Mouse (Mus musculus) telencephalon, adult 2 months (tissue): ENCODE data around the gene Irx3.

Source experiments
- DNase-seq: peaks from one replicate; pipeline ENCODE4 v3.0.0-alpha.2; 2011; ENCODE audit warnings: low read depth, low spot score

Gene Irx3

GRCm38 (mm10) chr8:91801241-91801811, 541 bp downstream of the Irx3 start:
- DNase-seq: no peak

- DNase-seq: no peak
Measured at GRCm38 (mm10) chr8:91800523-91801240, 1.2 kb downstream of the Irx3 start.

DNA sequence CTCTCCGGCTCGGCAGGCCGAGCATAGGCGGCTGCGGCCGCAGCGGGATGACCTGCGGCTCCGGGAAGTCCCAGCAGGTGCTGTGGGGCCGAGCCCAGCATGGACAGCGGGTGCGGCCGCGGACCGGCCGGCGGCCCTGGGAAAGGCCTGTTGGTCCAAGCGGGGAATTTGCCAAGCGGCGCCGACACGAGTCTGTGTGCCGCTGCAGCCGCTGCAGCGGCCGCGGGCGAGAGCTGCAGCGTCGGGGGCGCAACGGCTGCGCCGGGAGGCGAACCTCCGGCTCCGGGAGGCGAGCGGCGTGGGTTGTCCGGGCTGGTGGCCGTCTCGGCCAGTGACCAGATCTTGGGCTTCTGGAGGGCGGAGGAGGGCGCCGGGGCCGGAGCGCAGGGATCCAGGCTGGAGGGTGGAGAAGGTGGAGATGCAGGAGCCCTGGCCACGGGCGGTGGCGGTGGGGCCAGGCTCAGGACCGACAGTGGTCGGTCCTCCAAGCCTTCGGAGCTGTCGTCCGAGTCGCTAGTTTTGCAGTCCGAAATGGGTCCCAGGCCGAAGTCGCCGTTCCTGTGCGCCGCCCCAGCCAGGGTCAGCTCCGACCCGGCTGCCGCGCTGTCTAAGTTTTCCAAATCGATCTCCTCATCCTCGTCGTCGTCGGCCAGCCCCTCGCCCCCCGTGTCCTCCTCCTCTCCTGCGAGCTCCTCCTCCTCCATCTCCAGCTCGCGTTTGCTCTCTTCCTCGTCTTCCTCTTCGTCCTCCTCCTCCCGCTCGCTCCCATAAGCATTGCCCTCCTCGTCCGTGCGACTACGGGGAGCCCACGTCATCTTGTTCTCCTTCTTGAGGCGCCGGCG, 2.0 kb downstream of the Irx3 start:
- DNase-seq: no peak

DNA sequence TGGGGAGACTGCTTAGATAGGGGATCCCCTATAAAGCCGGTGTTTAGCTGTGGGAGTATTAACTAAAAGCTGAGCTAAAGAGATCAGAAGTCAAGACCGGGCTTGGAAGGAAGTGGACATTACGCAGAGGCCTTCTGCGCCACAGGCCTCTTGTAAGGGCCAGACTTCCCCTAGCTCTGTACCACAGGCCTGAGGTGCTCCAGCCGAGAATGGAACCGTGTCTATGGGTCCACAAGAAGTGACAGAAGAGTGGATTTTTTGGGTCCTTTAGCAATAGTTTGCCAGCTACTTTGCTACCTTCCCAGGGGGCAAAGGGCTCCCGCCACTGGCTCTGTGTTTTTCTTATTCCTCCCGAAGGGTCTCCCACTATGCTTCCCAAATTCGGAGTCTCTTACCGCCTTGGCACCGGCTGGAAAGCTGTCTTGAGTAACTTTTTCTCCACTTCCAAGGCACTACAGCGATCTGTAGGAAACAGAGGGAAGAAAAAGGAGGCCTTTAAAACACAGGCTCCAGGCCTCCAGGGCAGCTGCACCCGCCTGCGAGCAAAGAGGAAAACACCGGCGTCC, 2.8 kb downstream of the Irx3 start:
- DNase-seq: no peak

GRCm38 (mm10) chr8:91797626-91798271, 4.1 kb downstream of the Irx3 start:
- DNase-seq: no peak

- no peak for DNase-seq
Measured at GRCm38 (mm10) chr8:91793846-91794245, 8.0 kb downstream of the Irx3 start.

DNA sequence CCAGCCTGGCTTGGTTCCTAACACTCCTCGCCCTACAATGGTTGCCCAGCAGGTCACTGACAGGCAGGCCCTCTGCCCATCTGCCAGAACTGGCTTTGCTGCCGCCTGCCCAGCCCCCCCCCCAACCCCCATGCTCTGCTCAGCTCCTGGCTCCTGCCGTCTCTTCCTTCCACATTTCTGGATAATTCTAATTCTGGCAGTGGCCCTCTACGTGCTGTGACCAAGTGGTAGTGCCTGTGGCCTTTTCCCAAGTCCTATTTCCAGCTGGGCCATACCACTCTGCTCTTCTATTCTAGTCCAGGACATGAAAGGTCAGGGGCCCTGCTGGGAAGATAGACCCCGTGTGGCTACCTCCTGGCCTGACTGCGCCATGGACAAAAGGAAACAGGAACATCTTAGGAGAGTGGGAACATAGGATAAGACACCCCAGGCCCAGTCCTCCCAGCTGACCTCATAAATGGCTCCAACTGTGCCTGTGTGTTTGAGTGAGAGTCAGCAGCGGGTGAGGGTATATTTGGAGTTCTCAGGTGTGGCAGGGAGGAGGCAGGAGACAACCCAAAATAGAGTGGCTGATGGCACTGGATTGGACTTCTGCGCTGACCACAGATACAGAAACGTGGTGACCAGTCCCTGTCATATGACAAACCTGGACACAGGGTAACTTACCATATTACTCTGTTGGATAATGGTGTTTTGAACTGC, 14.5 kb downstream of the Irx3 start:
- DNase-seq: no peak

DNA sequence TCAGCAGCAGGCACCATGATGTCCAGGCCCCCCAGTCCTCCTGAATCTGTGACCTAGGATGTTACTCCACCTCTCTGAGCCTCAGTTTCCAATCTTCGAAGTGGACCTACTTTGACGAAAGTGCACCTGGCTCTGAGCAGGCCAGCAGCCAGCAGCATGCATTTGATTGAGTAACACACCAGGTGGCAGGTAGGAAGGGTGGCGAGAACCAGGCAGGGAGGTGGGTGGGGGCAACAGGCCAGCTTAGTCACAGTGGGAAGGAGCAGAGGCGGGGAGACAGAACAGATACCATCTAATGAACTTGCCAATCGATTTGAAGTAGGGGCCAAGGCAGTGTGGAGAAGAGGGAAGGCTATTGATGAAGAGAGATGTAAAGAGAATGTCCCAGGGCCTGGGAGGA, 18.9 kb downstream of the Irx3 start:
- DNase-seq: no peak

DNA sequence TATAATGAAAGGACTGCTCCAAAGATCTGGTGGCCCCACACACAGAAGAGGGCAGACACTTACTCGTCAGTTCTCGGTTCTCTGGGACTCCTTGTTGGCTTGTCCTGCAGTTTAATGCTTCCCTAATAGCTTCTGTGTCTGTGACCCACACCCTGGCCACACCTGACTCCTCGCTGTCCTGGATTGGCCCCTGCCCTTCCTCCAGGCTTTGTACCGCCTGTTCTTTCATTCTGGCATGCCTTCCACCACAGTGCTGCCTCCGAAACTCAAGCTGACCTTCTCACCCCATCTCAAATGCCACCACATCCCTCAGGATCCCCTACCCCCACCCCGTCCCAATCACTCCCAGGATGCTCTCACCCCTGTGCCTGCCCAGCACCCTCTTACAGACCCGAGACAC, 19.7 kb downstream of the Irx3 start:
- DNase-seq: no peak

- no peak for DNase-seq
Measured at GRCm38 (mm10) chr8:91780648-91781047, 21.2 kb downstream of the Irx3 start.

GRCm38 (mm10) chr8:91768857-91769256, 33.0 kb downstream of the Irx3 start:
- DNase-seq: no peak

DNA sequence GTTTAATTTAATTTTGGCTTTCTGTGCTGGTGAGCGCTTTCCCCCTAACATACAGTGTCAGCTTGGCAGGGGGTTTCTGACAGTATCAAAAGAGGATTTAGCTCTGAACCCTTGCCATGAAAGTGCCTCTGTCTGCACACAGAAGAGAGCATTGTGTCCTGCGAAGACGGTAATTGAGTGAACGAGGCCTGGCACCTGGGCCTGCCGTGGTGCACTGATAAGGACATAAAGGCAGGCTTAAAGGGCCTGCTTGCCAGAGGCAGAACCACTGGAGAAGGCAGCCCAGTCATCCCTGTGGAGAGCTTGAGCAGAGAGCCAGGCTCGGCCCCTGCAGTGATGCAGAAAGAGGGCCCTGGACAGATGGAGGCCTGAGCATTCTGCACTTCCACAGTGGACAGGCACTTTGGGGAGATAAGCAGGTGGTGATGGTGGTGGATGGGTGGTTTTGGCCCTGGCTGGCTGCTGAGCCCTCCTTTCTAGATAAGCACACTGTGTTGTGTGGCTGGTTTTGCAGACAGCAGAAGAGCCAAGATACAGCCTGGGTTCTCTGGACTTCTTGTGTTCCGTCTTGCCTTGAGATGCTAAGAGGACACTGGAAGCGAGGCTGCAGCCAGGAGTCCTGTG, 36.3 kb downstream of the Irx3 start:
- no peak for DNase-seq

DNA sequence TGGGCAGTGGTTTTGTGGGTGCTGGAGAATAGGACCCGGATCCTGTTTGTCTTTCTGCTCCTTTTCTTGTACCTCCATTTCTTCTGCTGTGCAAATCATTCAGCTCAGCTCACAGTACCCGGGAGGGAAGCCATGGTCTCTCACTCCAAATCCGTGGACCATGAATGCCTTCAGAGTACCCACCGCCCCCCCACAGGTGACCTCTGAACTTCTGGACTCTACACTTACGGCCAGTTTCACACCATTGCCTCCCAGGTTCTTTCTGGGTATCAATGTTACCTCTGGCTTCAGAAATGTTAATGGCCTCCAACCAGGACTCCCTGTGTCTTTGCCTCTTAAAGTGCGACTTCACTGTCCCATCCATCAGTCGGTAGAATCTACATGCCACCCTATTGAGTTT, 46.3 kb downstream of the Irx3 start:
- no peak for DNase-seq

GRCm38 (mm10) chr8:91755062-91755461, 46.8 kb downstream of the Irx3 start:
- DNase-seq: no peak

- DNase-seq: no peak
Measured at GRCm38 (mm10) chr8:91750794-91751125, 51.1 kb downstream of the Irx3 start.

DNA sequence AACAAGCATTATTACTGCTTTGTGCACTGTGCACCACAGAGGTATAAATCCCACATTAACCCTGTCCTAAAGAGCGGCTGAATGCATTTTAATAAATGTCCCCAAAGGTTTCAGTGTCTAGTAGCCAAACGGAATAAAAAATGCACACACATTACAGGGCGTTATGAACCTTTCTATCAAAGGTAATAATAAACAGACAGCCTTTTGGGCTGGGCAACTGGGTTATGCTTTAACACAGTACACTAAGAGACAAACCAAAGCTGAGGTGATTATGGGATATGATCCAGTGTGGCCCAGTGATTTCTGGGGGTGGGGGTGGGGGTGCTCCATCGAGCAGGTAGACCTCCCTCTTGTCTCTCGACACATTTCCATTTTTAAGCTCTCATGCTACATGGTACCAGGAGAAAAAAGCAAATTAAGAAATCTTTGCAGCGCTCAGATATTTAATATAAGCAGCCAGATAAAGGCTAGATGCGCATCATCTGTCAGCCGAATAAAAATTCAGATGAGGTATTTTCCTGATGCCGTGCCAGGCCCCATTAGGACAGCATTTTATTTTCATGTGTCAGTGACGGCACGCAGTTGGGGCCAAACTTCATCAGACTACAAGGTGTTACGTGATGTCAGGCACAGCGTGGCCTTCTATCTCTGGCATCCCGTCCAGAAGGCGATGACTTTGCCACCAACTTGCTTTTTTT, 51.6 kb downstream of the Irx3 start:
- no peak for DNase-seq

DNA sequence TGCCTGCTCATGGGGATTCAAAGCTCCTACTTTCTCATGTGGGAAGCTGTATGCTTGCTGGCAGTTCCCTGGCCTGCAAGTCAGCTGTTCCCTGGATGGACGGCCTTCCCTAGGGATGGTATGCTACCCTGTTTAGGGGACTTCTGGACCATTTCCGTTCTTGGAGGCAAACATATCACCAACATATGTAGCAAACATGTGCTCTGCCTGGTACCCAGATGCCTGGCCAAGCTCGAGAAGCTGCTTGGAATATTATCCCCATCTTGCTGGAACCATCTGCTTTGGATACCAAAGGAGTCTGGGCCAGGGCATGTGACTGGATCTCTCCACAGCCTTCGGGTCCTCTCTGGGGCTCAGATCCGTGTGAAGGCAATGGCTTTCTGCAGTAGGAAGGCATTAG, 52.5 kb downstream of the Irx3 start:
- DNase-seq: no peak
